Mouse (Mus musculus) C2C12 (cell line): ENCODE results near the gene Sec14l5. TPM values are rescaled to one million over a fixed set of nuclear protein-coding genes. Genes with fewer than 3 reads are reported as not detected.

Experiments used
- H3K27me3 ChIP-seq: one replicate; pipeline ENCODE4 v1.6.1; 2011; ENCODE audit not compliant: control insufficient read depth, insufficient read depth, insufficient read length
- H3K36me3 ChIP-seq: one replicate; pipeline ENCODE4 v1.6.1; 2011; ENCODE audit not compliant: control insufficient read depth, insufficient read depth
- H3K4me3 ChIP-seq: one replicate; pipeline ENCODE4 v1.5.1; 2011; ENCODE audit warnings: mild to moderate bottlenecking, control low read depth; ENCODE audit not compliant: poor library complexity, insufficient read depth, severe bottlenecking
- H3K79me2 ChIP-seq: one replicate; pipeline ENCODE4 v1.6.1; 2011; ENCODE audit not compliant: control insufficient read depth, insufficient read depth
- H3K79me3 ChIP-seq: one replicate; pipeline ENCODE4 v1.6.1; 2011; ENCODE audit warnings: low read depth, control low read depth
- H3ac ChIP-seq: one replicate; pipeline ENCODE3; 2011; ENCODE audit warnings: low read depth; ENCODE audit not compliant: control insufficient read depth, insufficient read length
- CEBPB ChIP-seq: IDR thresholded peaks from one replicate; pipeline ENCODE4 v1.6.1; 2011; ENCODE audit warnings: low read depth, mild to moderate bottlenecking, control low read depth, moderate library complexity
- CTCF ChIP-seq: IDR thresholded peaks from one replicate; pipeline ENCODE4 v1.5.1; 2011; ENCODE audit not compliant: control insufficient read depth, insufficient read depth, insufficient read length
- FOSL1 ChIP-seq: IDR thresholded peaks from one replicate; pipeline ENCODE4 v1.8.0; 2011; ENCODE audit warnings: mild to moderate bottlenecking, low read length; ENCODE audit not compliant: poor library complexity, insufficient read depth, severe bottlenecking
- MAX ChIP-seq: IDR thresholded peaks from one replicate; pipeline ENCODE4 v1.6.1; 2011; ENCODE audit warnings: mild to moderate bottlenecking, control low read depth
- MYOD1 ChIP-seq: IDR thresholded peaks from one replicate; pipeline ENCODE4 v1.6.1; 2011; ENCODE audit warnings: low read depth; ENCODE audit not compliant: control insufficient read depth, insufficient read length
- MYOG ChIP-seq: IDR thresholded peaks from one replicate; pipeline ENCODE4 v1.6.1; 2011; ENCODE audit not compliant: control insufficient read depth, insufficient read length; ENCODE audit errors: extremely low read depth
- USF1 ChIP-seq: IDR thresholded peaks from one replicate; pipeline ENCODE4 v1.6.1; 2011; ENCODE audit warnings: low read depth, mild to moderate bottlenecking, control low read depth, moderate library complexity
- polyA plus RNA-seq: library from polyadenylated mRNA; unstranded; fragments of >200 nt; fragmentation: generic; extraction: Trizol; gene quantifications from one replicate; pipeline ENCODE4 v1.2.1, GENCODE M21; 2012; ENCODE audit warnings: missing spikeins

Gene Sec14l5
- polyA plus RNA-seq, 1 experiment: 0.01 TPM

DNA sequence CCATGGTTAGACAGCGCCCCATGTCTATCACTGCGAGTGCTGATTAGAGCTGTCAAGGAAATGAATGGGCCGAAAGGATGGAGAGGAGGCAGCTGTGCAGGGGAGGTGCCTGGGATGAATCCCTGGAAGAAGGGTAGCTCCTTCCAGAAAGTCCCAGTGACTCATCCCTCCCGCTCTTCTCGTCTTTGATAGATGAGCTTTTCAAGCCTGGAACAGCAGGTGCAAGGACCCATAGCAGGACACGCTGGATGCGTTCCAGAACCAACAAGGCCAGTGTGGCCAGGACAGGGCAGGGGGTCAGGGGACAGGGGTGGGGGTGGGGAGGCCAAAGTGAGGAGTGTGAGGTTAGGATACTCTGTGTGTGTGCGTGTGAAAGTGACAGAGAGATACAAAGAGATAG lies 12.3 kb downstream of the Sec14l5 start:
- Histone ChIP-seq H3K4me3 (no peak overlapping the region), H3K27me3 (peaks cover 7% of the 10 kb centered on the region), H3K79me2 (no peaks in the 10 kb centered on the region), H3K36me3 (no peaks in the 10 kb centered on the region), H3K79me3 (no peaks in the 10 kb centered on the region), H3ac (no peak overlapping the region)
- TF ChIP-seq USF1 (no peak), MYOD1 (peak; percentile 86)

GRCm38 (mm10) chr16:5164327-5164726 lies 17.4 kb downstream of the Sec14l5 start:
- H3K27me3 ChIP-seq: peaks cover 10% of the 10 kb centered on the region
- H3K79me3 ChIP-seq: no peaks in the 10 kb centered on the region
- no peaks in the 10 kb centered on the region for H3K36me3 ChIP-seq
- no peaks in the 10 kb centered on the region for H3K79me2 ChIP-seq
- TF ChIP-seq USF1 (no peak), CEBPB (no peak), CTCF (no peak), MYOG (no peak), MAX (no peak), FOSL1 (no peak), MYOD1 (no peak)
- no peak overlapping the region for H3K4me3 ChIP-seq
- no peak overlapping the region for H3ac ChIP-seq

- H3ac ChIP-seq: no peak overlapping the region
- no peak overlapping the region for H3K4me3 ChIP-seq
- no peaks in the 10 kb centered on the region for H3K79me3 ChIP-seq
- peaks cover 18% of the 10 kb centered on the region for H3K27me3 ChIP-seq
- no peaks in the 10 kb centered on the region for H3K36me3 ChIP-seq
- TF ChIP-seq MYOG (no peak), MAX (no peak), CTCF (no peak), USF1 (no peak), CEBPB (no peak), FOSL1 (no peak), MYOD1 (no peak)
- no peaks in the 10 kb centered on the region for H3K79me2 ChIP-seq
Measured at GRCm38 (mm10) chr16:5168038-5168437, 21.1 kb downstream of the Sec14l5 start.

DNA sequence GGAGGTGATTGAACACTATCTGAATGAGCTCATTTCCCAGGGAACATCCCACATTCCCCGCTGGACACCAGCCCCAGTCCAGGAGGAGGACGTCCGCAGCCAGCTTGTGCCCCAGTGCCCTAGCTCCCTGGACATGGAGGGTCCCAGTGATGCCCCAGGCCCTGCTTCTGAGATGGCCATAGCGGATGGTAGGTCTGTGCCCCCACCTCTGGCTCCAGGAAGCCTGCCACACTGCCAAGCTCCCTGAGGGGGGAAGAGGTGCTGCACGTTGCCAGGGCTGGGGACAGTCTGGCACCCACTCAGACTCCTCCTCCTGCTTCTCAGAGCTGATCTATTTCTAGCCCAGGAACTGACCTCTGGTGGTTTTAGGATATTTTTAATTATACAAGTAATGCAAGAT lies 21.9 kb downstream of the Sec14l5 start:
- no peak for TF ChIP-seq CEBPB
- no peak for TF ChIP-seq MYOG
- no peak for TF ChIP-seq MAX
- no peak for TF ChIP-seq MYOD1
- no peak for TF ChIP-seq CTCF
- no peak for TF ChIP-seq USF1
- no peak overlapping the region for H3K4me3 ChIP-seq
- no peaks in the 10 kb centered on the region for H3K79me2 ChIP-seq
- H3K36me3 ChIP-seq: no peaks in the 10 kb centered on the region
- H3K79me3 ChIP-seq: no peaks in the 10 kb centered on the region
- H3ac ChIP-seq: no peak overlapping the region
- peaks cover 18% of the 10 kb centered on the region for H3K27me3 ChIP-seq

DNA sequence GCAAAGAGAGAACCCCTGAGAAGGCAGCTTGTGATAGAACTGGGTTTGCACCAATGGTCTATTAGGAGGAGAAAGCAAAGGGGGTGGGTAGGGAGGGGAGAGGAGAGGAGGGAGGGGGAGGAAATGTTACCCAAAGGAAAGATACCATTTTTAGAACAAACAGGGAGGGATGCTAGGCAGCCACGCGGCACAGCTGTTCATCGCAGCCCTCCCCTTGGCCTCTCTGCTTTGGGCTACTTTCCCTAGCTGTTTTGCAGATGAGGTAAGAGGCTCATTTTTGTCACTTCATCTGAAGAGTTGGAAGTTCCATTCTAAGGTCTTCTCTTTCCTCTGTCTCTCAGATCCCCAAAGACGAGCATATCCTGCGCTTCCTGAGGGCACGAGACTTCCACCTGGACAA lies 25.7 kb downstream of the Sec14l5 start:
- TF ChIP-seq CEBPB (no peak), MAX (no peak), USF1 (no peak), CTCF (no peak), MYOD1 (no peak), FOSL1 (no peak), MYOG (no peak)
- H3K36me3 ChIP-seq: no peaks in the 10 kb centered on the region
- H3K4me3 ChIP-seq: no peak overlapping the region
- no peaks in the 10 kb centered on the region for H3K79me2 ChIP-seq
- H3K27me3 ChIP-seq: peaks cover 30% of the 10 kb centered on the region
- H3ac ChIP-seq: no peak overlapping the region
- H3K79me3 ChIP-seq: no peaks in the 10 kb centered on the region

GRCm38 (mm10) chr16:5183310-5183975 lies 36.5 kb downstream of the Sec14l5 start:
- Histone ChIP-seq H3K36me3 (no peaks in the 10 kb centered on the region), H3K79me2 (no peaks in the 10 kb centered on the region), H3K4me3 (no peak overlapping the region), H3K27me3 (peaks cover 56% of the 10 kb centered on the region), H3ac (no peak overlapping the region), H3K79me3 (no peaks in the 10 kb centered on the region)
- TF ChIP-seq CEBPB (no peak), USF1 (no peak), FOSL1 (no peak), MYOD1 (no peak), CTCF (no peak), MYOG (no peak), MAX (no peak)
